Mouse (Mus musculus): ENCODE measurements around the gene Abcg8. TPM values are rescaled to one million over a fixed set of nuclear protein-coding genes. Genes with fewer than 3 reads are reported as not detected.
A peak's percentile ranks its signal among the peaks of the same experiment; 100 is the strongest.

Abcg8 gene
- polyA plus RNA-seq, 1 experiment from 2014 or later, result 0.14 TPM

DNA sequence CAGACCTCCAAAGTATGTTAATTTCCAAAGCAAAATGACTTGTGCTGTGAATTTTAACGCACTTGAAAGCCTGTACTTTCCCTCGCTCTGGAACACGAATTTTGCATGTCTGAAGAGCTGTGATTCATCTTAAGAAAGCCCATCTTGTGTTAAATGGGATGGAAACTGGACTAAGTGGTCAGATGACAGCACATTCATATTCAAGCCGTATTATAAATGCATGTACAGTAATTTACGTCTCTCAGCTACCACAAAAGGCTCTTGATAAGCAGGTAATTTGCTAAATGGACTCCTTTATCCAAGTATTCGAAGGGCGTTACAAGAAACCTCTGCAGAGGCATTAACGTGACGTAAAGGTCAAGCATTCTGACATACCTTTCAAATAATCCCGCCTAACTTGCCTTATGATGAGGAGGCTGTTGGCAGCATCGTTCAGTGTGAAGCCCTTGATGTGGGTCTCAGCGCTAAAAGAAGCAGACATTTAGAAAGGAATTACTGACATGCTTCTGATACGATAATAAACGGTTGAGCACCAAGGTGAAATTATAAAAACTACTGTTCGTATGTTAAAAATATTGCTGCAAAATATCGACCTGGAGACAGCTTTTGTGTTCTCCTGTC, 40.3 kb downstream of the Abcg8 start:
- ATAC-seq (ENCODE audit: insufficient read depth, low FRiP score, low read depth), result no peak
- H3K27me3 ChIP-seq (replicated peaks), result no peaks in the 10 kb centered on the region
- H3K27ac ChIP-seq, result no peak overlapping the region
- H3K9ac ChIP-seq, result no peak overlapping the region
- H3K4me1 ChIP-seq, result no peaks in the 10 kb centered on the region
- no peaks in the 10 kb centered on the region for H3K9me3 ChIP-seq
- WGBS, result 60% methylated on average over 16 of the region's 16 CpGs
- no peak overlapping the region for H3K4me3 ChIP-seq (replicated peaks)
- H3K4me2 ChIP-seq, result no peak overlapping the region
- H3K36me3 ChIP-seq, result peaks cover 9% of the 10 kb centered on the region; the same call in 1 of the 2 replicates

DNA sequence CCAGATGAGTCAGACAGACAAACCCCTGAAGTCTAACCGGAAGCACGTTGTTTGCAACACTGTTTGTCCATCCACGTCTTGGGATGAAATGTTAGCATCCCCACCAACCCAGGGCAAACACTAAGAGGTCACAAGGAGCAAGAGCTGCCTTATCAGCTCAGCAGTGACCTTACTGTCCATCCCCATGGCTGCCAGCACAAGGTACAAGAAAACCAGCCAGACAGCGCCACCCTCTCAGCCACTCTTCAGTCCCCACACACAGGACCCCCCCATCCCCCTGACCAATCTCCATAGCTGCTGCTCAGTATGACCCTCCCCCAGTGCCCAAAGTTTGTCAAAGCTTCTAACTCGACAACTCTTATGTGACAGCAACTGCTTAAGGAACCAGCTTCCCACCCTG, 41.3 kb downstream of the Abcg8 start:
- 80% methylated on average over 5 of the region's 5 CpGs for WGBS
- ATAC-seq (ENCODE audit: insufficient read depth, low FRiP score, low read depth), result no peak
- H3K9me3 ChIP-seq, result no peaks in the 10 kb centered on the region

DNA sequence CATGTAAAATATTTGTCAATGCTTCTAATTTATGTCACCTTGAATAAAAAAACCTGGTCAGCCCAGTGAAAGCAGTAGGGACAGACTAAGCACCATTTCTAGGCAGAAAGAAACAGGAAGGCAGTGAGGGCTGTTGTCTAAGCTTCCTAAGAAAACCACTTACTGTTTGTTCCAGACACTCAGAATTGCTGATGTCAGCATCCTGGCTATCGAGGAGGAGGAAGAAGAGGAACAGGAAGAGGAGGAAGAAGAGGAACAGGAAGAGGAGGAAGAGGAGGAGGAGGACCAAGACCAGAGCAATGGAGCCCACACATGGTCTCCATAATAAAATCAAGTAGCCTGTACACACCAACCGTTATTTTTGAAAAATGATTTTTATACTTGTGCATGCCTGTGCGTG, 43.0 kb downstream of the Abcg8 start:
- ATAC-seq (ENCODE audit: insufficient read depth, low FRiP score, low read depth), result no peak
- 74% methylated on average over 3 of the region's 3 CpGs for WGBS
- H3K4me2 ChIP-seq, result no peak overlapping the region
- H3K27me3 ChIP-seq (replicated peaks), result no peaks in the 10 kb centered on the region
- H3K4me1 ChIP-seq, result no peaks in the 10 kb centered on the region
- H3K9me3 ChIP-seq, result no peaks in the 10 kb centered on the region
- H3K36me3 ChIP-seq, result peaks cover 14% of the 10 kb centered on the region
- H3K4me3 ChIP-seq (replicated peaks), result no peak overlapping the region
- H3K9ac ChIP-seq, result no peak overlapping the region
- no peak overlapping the region for H3K27ac ChIP-seq

More for the DNA sequence above, 41.3 kb downstream of the Abcg8 start:
- no peaks in the 10 kb centered on the region for H3K27me3 ChIP-seq (replicated peaks)
- peaks cover 18% of the 10 kb centered on the region for H3K36me3 ChIP-seq
- no peak overlapping the region for H3K27ac ChIP-seq
- no peak overlapping the region for H3K4me3 ChIP-seq (replicated peaks)
- no peak overlapping the region for H3K9ac ChIP-seq
- no peaks in the 10 kb centered on the region for H3K4me1 ChIP-seq
- no peak overlapping the region for H3K4me2 ChIP-seq

DNA sequence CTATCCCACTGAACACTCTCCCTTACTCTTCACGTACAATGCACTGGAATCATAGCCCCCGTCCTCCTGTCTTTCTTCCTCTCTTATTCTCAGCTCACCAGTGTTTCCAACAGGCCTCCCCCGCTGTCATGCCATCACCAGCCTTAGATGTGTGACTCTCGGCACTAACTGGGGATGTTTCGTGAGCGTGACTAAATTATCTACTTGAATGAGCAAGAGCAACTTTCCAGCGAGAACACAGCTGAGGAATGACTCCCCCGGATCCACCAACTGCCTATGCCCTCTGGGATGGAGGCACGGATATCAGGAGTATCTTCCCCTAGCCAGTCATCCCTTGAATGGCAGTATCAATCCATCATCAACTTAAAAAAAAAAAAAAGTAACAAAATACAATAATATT, 47.9 kb downstream of the Abcg8 start:
- Histone ChIP-seq H3K27ac (no peak overlapping the region), H3K4me1 (no peaks in the 10 kb centered on the region), H3K4me2 (no peak overlapping the region), H3K4me3 (replicated peaks) (no peak overlapping the region), H3K9ac (no peak overlapping the region), H3K27me3 (replicated peaks) (no peaks in the 10 kb centered on the region), H3K9me3 (no peaks in the 10 kb centered on the region), H3K36me3 (peaks cover 22% of the 10 kb centered on the region)
- 88% methylated on average over 9 of the region's 9 CpGs for WGBS
- ATAC-seq (ENCODE audit: insufficient read depth, low FRiP score, low read depth), result no peak

DNA sequence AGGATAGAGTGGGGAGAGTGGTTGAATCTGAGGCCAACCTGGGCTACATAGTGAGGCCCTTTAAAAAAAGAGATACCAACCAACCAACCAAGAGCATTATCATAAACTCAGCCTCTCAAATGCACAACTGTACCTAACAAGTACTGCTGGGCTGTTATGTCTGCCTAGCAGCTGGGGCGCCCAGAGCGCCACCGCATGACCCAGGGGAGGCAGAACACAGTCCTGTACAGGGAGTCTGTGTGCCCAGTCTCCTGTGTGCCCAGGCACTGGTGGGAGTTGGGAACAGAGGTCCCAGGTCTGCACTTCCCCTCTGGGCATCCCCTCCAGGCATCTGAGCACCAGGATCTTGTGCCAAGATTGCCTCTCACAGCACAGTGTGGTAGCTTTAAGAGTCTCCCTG, 49.1 kb downstream of the Abcg8 start:
- no peak for ATAC-seq (ENCODE audit: insufficient read depth, low FRiP score, low read depth)
- Histone ChIP-seq H3K36me3 (peaks cover 22% of the 10 kb centered on the region), H3K4me2 (no peak overlapping the region), H3K27ac (no peak overlapping the region), H3K4me3 (replicated peaks) (no peak overlapping the region), H3K27me3 (replicated peaks) (no peaks in the 10 kb centered on the region), H3K4me1 (no peaks in the 10 kb centered on the region), H3K9me3 (no peaks in the 10 kb centered on the region), H3K9ac (no peak overlapping the region)
- 97% methylated on average over 3 of the region's 3 CpGs for WGBS

DNA sequence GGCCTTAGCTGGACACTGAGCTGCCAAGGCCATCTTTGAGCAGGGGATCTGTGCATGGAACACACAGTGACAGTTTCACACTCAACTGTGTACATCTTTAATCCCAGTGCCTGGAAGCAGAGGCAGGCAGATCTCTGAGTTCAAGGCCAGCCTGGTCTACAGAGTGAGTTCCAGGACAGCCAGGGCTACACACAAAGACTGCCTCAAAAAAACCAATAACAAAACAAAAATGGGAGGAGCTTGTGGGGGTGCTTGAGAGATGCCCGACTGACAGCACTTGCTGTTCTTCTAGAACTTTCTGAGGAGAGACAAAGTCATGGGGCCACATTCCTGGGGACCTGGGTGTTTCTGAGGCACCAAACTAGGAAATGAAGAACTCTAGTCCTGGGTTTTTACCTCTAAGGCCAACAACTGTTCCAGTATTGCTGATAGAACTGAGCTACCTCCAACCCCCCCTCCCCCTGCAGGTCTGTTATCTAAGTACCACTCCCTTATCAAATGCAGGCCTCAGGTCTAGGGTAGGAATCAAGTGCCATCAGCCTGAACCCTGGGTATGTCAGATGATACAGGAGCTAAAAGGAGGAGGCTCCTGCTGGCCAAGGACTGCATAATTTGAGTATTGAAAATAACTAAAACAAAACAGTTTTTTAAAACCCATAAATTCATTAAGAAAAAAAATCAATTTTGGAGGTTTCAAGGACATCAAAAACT, 52.3 kb downstream of the Abcg8 start:
- no peak overlapping the region for H3K4me2 ChIP-seq
- ATAC-seq (ENCODE audit: insufficient read depth, low FRiP score, low read depth), result peak; percentile 89; the same call in 1 of the 2 replicates
- no peaks in the 10 kb centered on the region for H3K9me3 ChIP-seq
- no peak overlapping the region for H3K9ac ChIP-seq
- no peak overlapping the region for H3K27ac ChIP-seq
- H3K36me3 ChIP-seq, result peaks cover 23% of the 10 kb centered on the region; the same call in 1 of the 2 replicates
- H3K27me3 ChIP-seq (replicated peaks), result no peaks in the 10 kb centered on the region
- WGBS, result 80% methylated on average over 1 of the region's 1 CpGs
- H3K4me1 ChIP-seq, result no peaks in the 10 kb centered on the region
- no peak overlapping the region for H3K4me3 ChIP-seq (replicated peaks)

DNA sequence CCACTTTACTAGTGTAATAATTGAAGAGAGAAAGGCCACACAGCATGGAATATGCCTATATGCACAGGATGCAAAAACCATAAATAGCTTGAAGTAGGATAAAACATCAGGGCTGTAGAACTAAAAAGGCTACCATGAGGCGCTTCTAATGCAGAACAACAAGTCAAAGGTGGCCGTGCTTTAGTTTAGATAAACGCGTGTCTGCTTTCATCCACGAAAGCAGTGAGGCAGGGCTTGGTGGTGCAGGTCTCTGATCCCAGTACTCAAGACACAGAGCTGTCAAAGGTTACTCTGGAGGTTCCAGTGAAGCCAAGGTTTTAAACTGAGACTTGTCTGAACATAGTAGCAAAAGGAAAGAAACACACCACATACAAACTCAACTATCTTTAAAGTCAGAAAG, 53.0 kb downstream of the Abcg8 start:
- H3K9ac ChIP-seq, result no peak overlapping the region
- no peak overlapping the region for H3K4me3 ChIP-seq (replicated peaks)
- H3K4me1 ChIP-seq, result no peaks in the 10 kb centered on the region
- peaks cover 23% of the 10 kb centered on the region; the same call in 1 of the 2 replicates for H3K36me3 ChIP-seq
- no peak for ATAC-seq (ENCODE audit: insufficient read depth, low FRiP score, low read depth)
- 81% methylated on average over 5 of the region's 5 CpGs for WGBS
- H3K27ac ChIP-seq, result no peak overlapping the region
- no peaks in the 10 kb centered on the region for H3K9me3 ChIP-seq
- no peaks in the 10 kb centered on the region for H3K27me3 ChIP-seq (replicated peaks)
- no peak overlapping the region for H3K4me2 ChIP-seq

DNA sequence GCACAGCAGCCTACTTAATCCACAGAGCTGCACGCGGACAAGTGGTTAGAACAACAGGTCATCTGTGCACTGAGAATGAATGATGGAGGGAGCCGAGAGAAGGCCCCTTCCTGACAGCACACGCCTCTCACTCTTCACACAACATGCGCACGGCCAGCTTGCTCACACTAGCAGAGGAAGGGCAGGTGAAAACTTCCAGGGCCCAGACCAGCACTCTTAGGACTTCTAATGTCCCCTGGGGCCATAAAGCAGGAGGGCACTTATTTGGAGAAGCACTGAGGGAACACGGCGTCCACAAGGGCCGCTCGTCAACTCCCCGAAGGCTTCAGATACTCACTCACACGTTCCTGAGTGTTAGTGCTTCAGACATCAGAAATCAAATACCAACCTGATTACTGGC, 55.3 kb downstream of the Abcg8 start:
- Histone ChIP-seq H3K4me2 (no peak overlapping the region), H3K9ac (no peak overlapping the region), H3K4me1 (no peaks in the 10 kb centered on the region), H3K27ac (no peak overlapping the region), H3K36me3 (peaks cover 12% of the 10 kb centered on the region; the same call in 1 of the 2 replicates), H3K4me3 (replicated peaks) (no peak overlapping the region), H3K27me3 (replicated peaks) (no peaks in the 10 kb centered on the region), H3K9me3 (no peaks in the 10 kb centered on the region)
- ATAC-seq (ENCODE audit: insufficient read depth, low FRiP score, low read depth), result no peak
- 86% methylated on average over 12 of the region's 12 CpGs for WGBS

DNA sequence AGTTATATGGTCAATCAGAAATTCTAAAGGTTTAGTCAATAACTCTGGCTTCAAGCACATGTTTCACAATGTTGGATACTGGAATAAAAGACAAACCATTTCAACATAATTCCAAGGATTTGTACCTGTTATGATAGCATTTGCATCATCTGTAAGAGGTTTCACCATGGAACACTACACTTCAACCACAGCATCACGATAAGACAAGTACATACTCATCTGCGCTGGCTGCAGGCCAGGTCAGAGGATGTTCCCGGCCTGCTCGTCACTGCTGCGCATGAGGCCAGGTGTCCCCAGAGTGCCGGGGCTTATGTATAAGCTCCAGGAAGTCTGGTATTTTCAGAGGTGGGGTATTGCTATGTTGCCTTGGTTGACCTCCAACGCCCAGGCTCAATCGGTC, 56.5 kb downstream of the Abcg8 start:
- H3K4me3 ChIP-seq (replicated peaks), result no peak overlapping the region
- WGBS, result 87% methylated on average over 8 of the region's 8 CpGs
- no peak overlapping the region for H3K27ac ChIP-seq
- no peak overlapping the region for H3K4me2 ChIP-seq
- ATAC-seq (ENCODE audit: insufficient read depth, low FRiP score, low read depth), result no peak
- no peaks in the 10 kb centered on the region for H3K9me3 ChIP-seq
- H3K4me1 ChIP-seq, result no peaks in the 10 kb centered on the region
- H3K9ac ChIP-seq, result no peak overlapping the region
- peaks cover 12% of the 10 kb centered on the region; the same call in 1 of the 2 replicates for H3K36me3 ChIP-seq
- H3K27me3 ChIP-seq (replicated peaks), result no peaks in the 10 kb centered on the region

DNA sequence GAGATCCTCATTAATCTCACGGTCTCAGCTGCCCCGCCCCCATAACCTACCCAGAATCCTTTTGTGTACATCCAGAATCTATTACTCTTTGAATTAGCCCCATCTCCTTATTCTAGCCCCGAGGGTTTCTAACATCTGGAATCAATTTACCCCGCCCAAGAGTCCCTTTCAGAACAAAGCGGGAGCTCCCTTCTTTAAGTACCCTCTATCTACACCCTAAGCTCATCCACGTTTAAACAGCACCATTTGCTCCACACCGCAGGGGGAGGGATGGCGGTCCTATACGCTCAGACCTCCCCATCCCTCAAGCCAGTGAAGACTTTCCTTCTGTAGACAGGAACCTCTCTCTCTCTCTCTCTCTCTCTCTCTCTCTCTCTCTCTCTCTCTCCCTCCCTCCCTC, 60.6 kb downstream of the Abcg8 start:
- H3K9ac ChIP-seq, result no peak overlapping the region
- H3K36me3 ChIP-seq, result 0 out of 2 replicates have a peak, but pooled peaks cover 4% of the 10 kb centered on the region
- H3K27ac ChIP-seq, result no peak overlapping the region
- H3K27me3 ChIP-seq (replicated peaks), result no peaks in the 10 kb centered on the region
- H3K4me1 ChIP-seq, result no peaks in the 10 kb centered on the region
- no peak overlapping the region for H3K4me3 ChIP-seq (replicated peaks)
- 70% methylated on average over 9 of the region's 9 CpGs for WGBS
- ATAC-seq (ENCODE audit: insufficient read depth, low FRiP score, low read depth), result no peak
- H3K9me3 ChIP-seq, result no peaks in the 10 kb centered on the region
- H3K4me2 ChIP-seq, result no peak overlapping the region

DNA sequence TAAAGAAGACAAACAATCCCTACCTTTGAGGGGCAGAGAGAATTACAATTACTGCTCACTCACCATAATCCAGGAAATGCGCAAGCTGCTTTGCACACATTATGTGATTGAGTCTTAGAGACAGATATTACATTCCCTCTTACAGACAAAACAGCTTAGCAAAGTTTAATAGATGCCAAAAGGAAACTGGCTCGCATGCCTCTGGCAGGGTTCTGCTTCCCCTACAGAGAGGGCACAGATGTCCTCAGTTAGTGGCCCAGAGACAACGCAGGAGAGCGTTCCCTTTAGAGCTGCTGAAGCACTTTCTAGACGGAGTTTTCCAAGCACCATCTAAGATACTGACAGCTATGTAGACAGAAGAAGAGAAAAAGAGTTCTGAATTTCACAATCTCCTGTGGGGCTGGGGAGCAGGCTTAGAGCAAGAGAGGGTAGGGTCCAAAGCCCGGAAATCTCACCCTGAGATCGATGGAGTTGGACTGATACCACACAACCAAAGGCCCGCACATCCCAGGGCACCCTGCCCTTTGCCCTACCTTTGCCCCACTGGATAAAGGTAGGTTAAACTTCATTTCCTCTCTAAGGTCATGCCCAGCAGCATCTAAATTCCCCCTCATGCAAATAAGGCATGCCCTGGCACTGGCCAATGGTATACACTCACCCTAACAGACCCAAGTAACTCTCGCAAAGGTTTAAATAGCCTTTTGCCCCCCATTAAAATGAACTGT, 62.1 kb downstream of the Abcg8 start:
- H3K9me3 ChIP-seq, result no peaks in the 10 kb centered on the region
- no peak; the same call in 1 of the 2 replicates for ATAC-seq (ENCODE audit: insufficient read depth, low FRiP score, low read depth)
- H3K27me3 ChIP-seq (replicated peaks), result no peaks in the 10 kb centered on the region
- no peaks in the 10 kb centered on the region for H3K36me3 ChIP-seq
- H3K9ac ChIP-seq, result no peak overlapping the region
- 88% methylated on average over 9 of the region's 9 CpGs for WGBS
- H3K4me1 ChIP-seq, result no peaks in the 10 kb centered on the region
- no peak overlapping the region for H3K27ac ChIP-seq
- H3K4me3 ChIP-seq (replicated peaks), result no peak overlapping the region
- no peak overlapping the region for H3K4me2 ChIP-seq

DNA sequence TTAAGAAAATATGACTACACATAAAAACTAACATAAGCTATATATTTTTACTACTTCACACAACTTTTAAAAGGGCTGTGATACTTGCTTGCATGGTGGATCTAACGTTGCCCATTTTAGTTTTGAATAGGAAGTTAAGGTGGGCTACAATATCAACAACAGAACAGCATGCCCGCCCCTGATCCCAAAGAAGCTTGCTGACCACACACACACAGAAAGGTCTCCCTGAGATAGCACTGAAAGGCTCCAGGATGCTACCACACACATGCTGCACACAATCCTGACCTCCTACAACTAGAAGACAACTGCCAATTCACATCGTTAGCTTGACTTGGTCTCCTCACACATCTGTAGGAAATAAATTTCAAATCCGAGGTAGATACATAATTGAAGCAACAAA, 68.2 kb downstream of the Abcg8 start:
- 73% methylated on average over 4 of the region's 4 CpGs for WGBS
- ATAC-seq (ENCODE audit: insufficient read depth, low FRiP score, low read depth), result no peak
- Histone ChIP-seq H3K4me2 (no peak overlapping the region), H3K4me3 (replicated peaks) (no peak overlapping the region), H3K27ac (no peak overlapping the region), H3K36me3 (no peaks in the 10 kb centered on the region), H3K27me3 (replicated peaks) (no peaks in the 10 kb centered on the region), H3K9ac (no peak overlapping the region), H3K4me1 (no peaks in the 10 kb centered on the region), H3K9me3 (no peaks in the 10 kb centered on the region)
